Comparison of ENCODE assay signal across 8 mouse cellular contexts in genomic region chr16:18351313-18352055, GRCm38 (mm10). TPM values are rescaled to one million over a fixed set of nuclear protein-coding genes. Genes with fewer than 3 reads are reported as not detected.
DNase-seq lines count a peak whose midpoint lies in the region; ATAC-seq and TF ChIP-seq lines count a peak whose summit lies in the region.
"Had no signal": no experiment of that assay in that cellular context is flagged by ENCODE, and none has a peak within 500 bp of the region (broad histone marks: within the 10 kb centered on the region; RNA-seq: fewer than 3 reads in every experiment).

No protein-coding gene starts in this region.

- H3K4me2 ChIP-seq in kidney, embryonic 15.5 days, result no peak overlapping the region
- H3K4me2 ChIP-seq: neural tube, embryonic 13.5 days had no signal

- H3K79me2 ChIP-seq in C2C12 (ENCODE audit: control insufficient read depth, insufficient read depth), result no peaks in the 10 kb centered on the region

- no peaks in the 10 kb centered on the region for H3K36me3 ChIP-seq in kidney, adult 2 months (ENCODE audit: control insufficient read depth, insufficient read depth, low read length)
- no peaks in the 10 kb centered on the region for H3K36me3 ChIP-seq in kidney, embryonic 15.5 days
- H3K36me3 ChIP-seq in C2C12 (ENCODE audit: control insufficient read depth, insufficient read depth), result no peaks in the 10 kb centered on the region

- TF ChIP-seq POLR2A in kidney, adult 2 months (IDR thresholded peaks at IDR 0.05; ENCODE audit: low read depth, low read length), result no peak
- no peak for TF ChIP-seq POLR2A in cortical plate, adult 2 months (IDR thresholded peaks at IDR 0.05; ENCODE audit: extremely low read depth, insufficient read depth, low read length)

- no peaks in the 10 kb centered on the region for H3K4me1 ChIP-seq in kidney, adult 2 months (ENCODE audit: control insufficient read depth, insufficient read depth, low read length)
- H3K4me1 ChIP-seq in kidney, embryonic 15.5 days, result peaks cover 12% of the 10 kb centered on the region
- H3K4me1 ChIP-seq in cortical plate, adult 2 months (ENCODE audit: control insufficient read depth, insufficient read depth, low read length), result no peaks in the 10 kb centered on the region

- ATAC-seq in kidney, embryonic 15.5 days (replicated peaks; ENCODE audit: low FRiP score), result no peak

- no peaks in the 10 kb centered on the region for H3K9me3 ChIP-seq in kidney, embryonic 15.5 days (replicated peaks)
- H3K9me3 ChIP-seq: neural tube, embryonic 13.5 days had no signal

- no peak overlapping the region for H3ac ChIP-seq in C2C12 (ENCODE audit: control insufficient read depth, insufficient read length, low read depth)

- H3K27me3 ChIP-seq in kidney, adult 2 months (replicated peaks; ENCODE audit: control insufficient read depth, insufficient read depth, low read length), result no peaks in the 10 kb centered on the region
- peaks cover 39% of the 10 kb centered on the region for H3K27me3 ChIP-seq in kidney, embryonic 15.5 days
- peaks cover 7% of the 10 kb centered on the region for H3K27me3 ChIP-seq in C2C12 (ENCODE audit: control insufficient read depth, insufficient read depth, insufficient read length)
- H3K27me3 ChIP-seq: neural tube, embryonic 13.5 days had no signal

- H3K4me3 ChIP-seq in kidney, adult 2 months (ENCODE audit: insufficient read depth, low read depth, low read length), result no peak overlapping the region
- no peak overlapping the region for H3K4me3 ChIP-seq in kidney, embryonic 15.5 days (replicated peaks)
- H3K4me3 ChIP-seq in C2C12 (ENCODE audit: insufficient read depth, poor library complexity, severe bottlenecking), result no peak overlapping the region
- H3K4me3 ChIP-seq in cortical plate, adult 2 months (ENCODE audit: insufficient read depth, low read length), result no peak overlapping the region
- H3K4me3 ChIP-seq: neural tube, embryonic 13.5 days had no signal

- DNase-seq in kidney, adult 2 months, result peak; percentile 73
- peak; percentile 48 for DNase-seq in MN1 (ENCODE audit: low spot score)
- peak; percentile 24 to 50 for DNase-seq in lung, adult 18-20 months
- peak; percentile 56 for DNase-seq in thymus, postnatal 14 days

- no peak overlapping the region for H3K27ac ChIP-seq in kidney, adult 2 months (ENCODE audit: insufficient read depth, low read depth, low read length)
- H3K27ac ChIP-seq in kidney, embryonic 15.5 days, result no peak overlapping the region
- no peak overlapping the region for H3K27ac ChIP-seq in cortical plate, adult 2 months (ENCODE audit: insufficient read depth, low read length)
- H3K27ac ChIP-seq: neural tube, embryonic 13.5 days had no signal

- peak; percentile 73 for TF ChIP-seq CTCF in kidney, adult 2 months (conservative IDR thresholded peaks at IDR 0.05; ENCODE audit: insufficient read depth, insufficient read length, low read depth, low read length)
- TF ChIP-seq CTCF in C2C12 (IDR thresholded peaks at IDR 0.05; ENCODE audit: control insufficient read depth, insufficient read depth, insufficient read length), result peak; percentile 39
- peak; percentile 60 for TF ChIP-seq CTCF in cortical plate, adult 2 months (IDR thresholded peaks at IDR 0.05; ENCODE audit: extremely low read depth, insufficient read depth, low read length)

- H3K9ac ChIP-seq in kidney, embryonic 15.5 days, result no peak overlapping the region
- H3K9ac ChIP-seq: neural tube, embryonic 13.5 days had no signal

- no peaks in the 10 kb centered on the region for H3K79me3 ChIP-seq in C2C12 (ENCODE audit: low read depth)

- 43% methylated on average over 5 of the region's 5 CpGs for WGBS in kidney, adult 2 months
- 62% methylated on average over 5 of the region's 5 CpGs for WGBS in kidney, embryonic 15.5 days

TF ChIP-seq in C2C12, 6 proteins besides CTCF, POLR2A, EP300 and RAD21:
- TF ChIP-seq MAX (IDR thresholded peaks at IDR 0.05) (no peak), CEBPB (IDR thresholded peaks at IDR 0.05; ENCODE audit: low read depth) (no peak), MYOD1 (IDR thresholded peaks at IDR 0.05; ENCODE audit: control insufficient read depth, insufficient read length, low read depth) (no peak), USF1 (IDR thresholded peaks at IDR 0.05; ENCODE audit: low read depth) (no peak), MYOG (IDR thresholded peaks at IDR 0.05; ENCODE audit: control insufficient read depth, extremely low read depth, insufficient read length) (no peak), FOSL1 (IDR thresholded peaks at IDR 0.05; ENCODE audit: insufficient read depth, low read length, poor library complexity, severe bottlenecking) (no peak)

RNA-seq across cellular contexts. Expression of gene Arvcf, which starts 3.5 kb away (rescaled TPM):
- 94.2 and 98.5 TPM in 2 replicates for polyA plus RNA-seq in kidney, adult 2 months (2012; rRNA removed)
- polyA plus RNA-seq in kidney, embryonic 15.5 days (2015; fragmentation: Nextera tagmentation; extraction: Ambion mirVana), result 23.7 and 27.1 TPM in 2 replicates
- 5.4 TPM for polyA plus RNA-seq in C2C12 (2012; fragmentation: generic; extraction: Trizol)
- 30.6 and 35.9 TPM in 2 replicates for polyA plus RNA-seq in cortical plate, adult 2 months (2012; rRNA removed)

RNA-seq across cellular contexts. Expression of gene Tango2, which starts 3.6 kb away (rescaled TPM):
- polyA plus RNA-seq in kidney, adult 2 months (2012; rRNA removed), result 147 and 158 TPM in 2 replicates
- polyA plus RNA-seq in kidney, embryonic 15.5 days (2015; fragmentation: Nextera tagmentation; extraction: Ambion mirVana), result 22.5 and 29.2 TPM in 2 replicates
- polyA plus RNA-seq in C2C12 (2012; fragmentation: generic; extraction: Trizol), result 20.6 TPM
- polyA plus RNA-seq in cortical plate, adult 2 months (2012; rRNA removed), result 231 and 235 TPM in 2 replicates
